Mouse (Mus musculus): ENCODE measurements around the gene Gm9936. TPM values are rescaled to one million over a fixed set of nuclear protein-coding genes. Genes with fewer than 3 reads are reported as not detected.

Gm9936 gene
- total RNA-seq, 1 experiment: not detected

DNA sequence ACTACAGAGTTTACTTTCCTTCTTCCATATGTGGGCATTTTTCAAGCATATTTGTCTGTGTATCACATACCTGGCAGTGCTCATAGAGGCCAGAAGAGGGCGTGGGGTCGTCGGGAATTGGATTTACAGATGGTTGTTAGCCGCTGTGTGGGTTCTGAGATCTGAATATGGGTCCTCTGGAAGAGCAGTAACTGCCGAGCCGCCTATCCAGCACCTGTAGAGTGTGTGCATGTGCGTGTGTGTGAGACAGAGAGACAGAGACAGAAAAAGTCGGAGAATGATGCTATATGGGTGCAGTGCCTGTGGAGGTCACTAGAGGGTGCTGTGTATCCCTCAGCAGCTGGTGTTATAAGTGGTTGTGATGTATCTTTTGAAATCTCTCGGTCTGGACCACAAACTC is 34.3 kb downstream of the Gm9936 start:
- peak; percentile 65 for DNase-seq (ENCODE audit: low read depth, low spot score)
- peaks cover 2 to 11% of the 10 kb centered on the region in 2 experiments; a peak in 2 of 4 replicates for H3K4me1 ChIP-seq (ENCODE audit: control insufficient read depth in 2 of 2, insufficient read depth in 2 of 2, low read length in 2 of 2, poor library complexity in 1 of 2)
- in situ Hi-C loops (cut with MboI; ENCODE audit: low sequenced_read_pairs in 2 of 2, unreplicated experiment in 2 of 2): no loop called here
- H3K27ac ChIP-seq (ENCODE audit: insufficient read depth, low read depth, low read length, poor library complexity, severe bottlenecking): peak overlapping the region; percentile 49; the same call in 1 of the 2 replicates
- H3K9ac ChIP-seq (ENCODE audit: insufficient read depth, low read depth, low read length, poor library complexity, severe bottlenecking): no peak overlapping the region; the same call in 1 of the 2 replicates
- no peaks in the 10 kb centered on the region for H3K9me3 ChIP-seq (ENCODE audit: control insufficient read depth, insufficient read depth, low read depth, low read length)
- H3K36me3 ChIP-seq (ENCODE audit: control insufficient read depth, insufficient read depth, low read length, poor library complexity, severe bottlenecking): peaks cover 8% of the 10 kb centered on the region
- TF ChIP-seq HCFC1 (IDR thresholded peaks at IDR 0.05; ENCODE audit: borderline replicate concordance, insufficient read depth, low read length) (peak; percentile 20; the same call in 1 of the 2 replicates), MAFK (IDR thresholded peaks at IDR 0.05; ENCODE audit: insufficient read depth, low read depth, low read length) (no peak)
- H3K4me3 ChIP-seq (ENCODE audit: insufficient read depth in 1 of 2, low read depth in 1 of 2, low read length in 2 of 2, poor library complexity in 1 of 2, severe bottlenecking in 1 of 2): peak overlapping the region; percentile 41 to 50

DNA sequence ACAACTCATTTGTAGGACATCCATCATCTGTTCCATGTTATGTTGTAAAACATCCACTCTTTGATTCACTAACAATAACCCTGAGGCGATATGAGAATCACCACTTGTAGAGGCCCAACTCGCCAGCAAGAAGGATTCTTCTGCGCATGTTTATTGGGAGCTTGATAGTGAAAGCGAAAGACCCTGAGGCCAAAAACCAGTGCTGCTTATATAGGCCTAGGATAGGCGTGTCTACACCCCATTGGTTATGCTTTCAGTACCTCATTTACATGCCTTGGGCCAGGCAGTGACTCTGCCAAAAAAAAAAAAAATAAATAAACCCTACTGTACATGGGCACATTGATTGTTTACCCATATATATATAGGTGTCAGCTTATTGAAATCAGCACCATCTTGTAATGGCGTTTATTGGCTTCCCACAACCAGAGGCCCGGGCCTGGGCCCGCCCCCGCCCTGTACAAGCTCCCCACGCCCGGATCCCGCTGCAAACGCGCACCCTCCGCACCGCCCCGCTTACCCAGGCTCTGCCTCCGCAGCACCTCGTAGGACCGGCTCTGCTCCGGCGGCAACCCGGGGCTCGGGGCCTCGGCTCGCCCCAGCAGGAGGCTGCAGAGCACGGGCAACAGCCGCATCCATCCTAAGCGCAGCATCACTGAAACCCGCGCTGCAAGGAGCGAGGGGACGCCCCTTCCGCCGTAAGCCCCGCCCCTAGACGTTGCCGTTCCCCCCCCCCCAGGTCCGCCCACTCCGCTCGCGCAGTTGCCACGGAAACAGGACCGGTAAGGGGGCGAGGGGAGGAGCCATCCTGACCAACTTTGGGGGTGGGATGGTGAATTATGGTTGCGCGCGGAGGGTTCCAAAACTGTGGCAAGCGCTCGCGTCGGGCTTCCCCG is 35.4 kb downstream of the Gm9936 start, which contains the start of gene 1500011B03Rik:
1500011B03Rik (minus strand) TSS at position 673 of the 893 bp plus-strand sequence.
- Histone ChIP-seq H3K27ac (ENCODE audit: insufficient read depth, low read depth, low read length, poor library complexity, severe bottlenecking) (peak within 1 kb of the TSS; percentile 71), H3K9ac (ENCODE audit: insufficient read depth, low read depth, low read length, poor library complexity, severe bottlenecking) (peak within 1 kb of the TSS; percentile 95), H3K36me3 (ENCODE audit: control insufficient read depth, insufficient read depth, low read length, poor library complexity, severe bottlenecking) (peaks cover 8% of the 10 kb centered on the region), H3K4me3 (ENCODE audit: insufficient read depth in 1 of 2, low read depth in 1 of 2, low read length in 2 of 2, poor library complexity in 1 of 2, severe bottlenecking in 1 of 2) (peak within 1 kb of the TSS; percentile 87 to 100), H3K4me1 (ENCODE audit: control insufficient read depth in 2 of 2, insufficient read depth in 2 of 2, low read length in 2 of 2, poor library complexity in 1 of 2) (peaks cover 2 to 19% of the 10 kb centered on the region in 2 experiments; a peak in 2 of 4 replicates), H3K9me3 (ENCODE audit: control insufficient read depth, insufficient read depth, low read depth, low read length) (no peaks in the 10 kb centered on the region)
- in situ Hi-C loops (cut with MboI; ENCODE audit: low sequenced_read_pairs in 2 of 2, unreplicated experiment in 2 of 2): no loop called here
- DNase-seq (ENCODE audit: low read depth, low spot score): peak; percentile 68
- TF ChIP-seq CHD2 (IDR thresholded peaks at IDR 0.05; ENCODE audit: low read depth, low read length) (no peak), ZNF384 (IDR thresholded peaks at IDR 0.05; ENCODE audit: low read depth, low read length) (peak; percentile 59; the same call in 1 of the 2 replicates), HCFC1 (IDR thresholded peaks at IDR 0.05; ENCODE audit: borderline replicate concordance, insufficient read depth, low read length) (no peak)

DNA sequence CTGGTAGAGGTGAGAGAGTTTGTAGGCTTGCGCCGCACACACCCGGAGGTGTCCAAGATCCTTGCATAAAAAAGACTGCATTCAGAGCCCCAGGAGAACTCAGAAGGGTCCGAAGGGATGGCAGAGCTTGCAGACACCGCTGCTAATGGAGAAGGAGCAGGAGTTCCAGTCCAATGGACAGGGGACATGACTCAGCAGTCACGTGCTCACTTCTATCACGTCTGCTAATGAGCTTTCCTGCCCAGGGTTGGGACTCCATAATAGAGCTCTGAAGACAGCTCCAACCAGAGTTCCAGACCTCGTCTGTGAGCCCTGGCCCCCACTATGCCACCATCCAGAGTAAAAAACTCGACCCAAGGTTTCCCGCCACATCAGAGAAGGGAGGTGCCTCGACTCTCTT is 40.4 kb downstream of the Gm9936 start:
- Histone ChIP-seq H3K27ac (ENCODE audit: insufficient read depth, low read depth, low read length, poor library complexity, severe bottlenecking) (peak overlapping the region; percentile 49), H3K36me3 (ENCODE audit: control insufficient read depth, insufficient read depth, low read length, poor library complexity, severe bottlenecking) (peaks cover 10% of the 10 kb centered on the region), H3K4me3 (ENCODE audit: insufficient read depth in 1 of 2, low read depth in 1 of 2, low read length in 2 of 2, poor library complexity in 1 of 2, severe bottlenecking in 1 of 2) (0 out of 4 replicates have a peak overlapping the region, but pooled peaks of 1 of the 2 experiments have one; percentile 14), H3K9ac (ENCODE audit: insufficient read depth, low read depth, low read length, poor library complexity, severe bottlenecking) (peak overlapping the region; percentile 55; the same call in 1 of the 2 replicates), H3K4me1 (ENCODE audit: control insufficient read depth in 2 of 2, insufficient read depth in 2 of 2, low read length in 2 of 2, poor library complexity in 1 of 2) (peaks cover 0 to 8% of the 10 kb centered on the region in 2 experiments; a peak in 2 of 4 replicates), H3K9me3 (ENCODE audit: control insufficient read depth, insufficient read depth, low read depth, low read length) (no peaks in the 10 kb centered on the region)
- no peak for DNase-seq (ENCODE audit: low read depth, low spot score)
- in situ Hi-C loops (cut with MboI; ENCODE audit: low sequenced_read_pairs in 2 of 2, unreplicated experiment in 2 of 2): no loop called here
- TF ChIP-seq ZC3H11A (IDR thresholded peaks at IDR 0.05; ENCODE audit: borderline replicate concordance, low read depth, low read length): no peak
- 0 out of 2 replicates have a peak, but pooled peaks have one; percentile 13 for TF ChIP-seq MAFK (IDR thresholded peaks at IDR 0.05; ENCODE audit: insufficient read depth, low read depth, low read length)

DNA sequence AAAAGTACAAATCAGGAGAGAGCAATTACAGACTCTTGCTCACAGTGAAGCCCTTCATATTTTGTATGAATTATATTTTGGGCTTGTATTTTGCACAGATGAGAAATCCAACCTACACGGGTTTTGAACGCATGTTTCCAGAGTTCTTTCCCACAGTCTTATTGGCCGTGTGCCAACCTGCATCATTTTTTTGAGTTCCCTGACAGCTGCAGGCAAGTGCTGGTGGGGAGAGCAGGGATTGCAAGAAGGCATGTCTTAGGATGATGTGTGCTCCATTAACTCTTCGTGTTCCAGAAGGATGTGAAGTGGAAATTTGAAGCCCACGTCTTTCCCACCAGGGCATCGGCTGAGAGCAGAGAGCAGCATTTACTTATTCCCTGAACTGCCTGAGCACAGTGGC is 41.9 kb downstream of the Gm9936 start:
- H3K27ac ChIP-seq (ENCODE audit: insufficient read depth, low read depth, low read length, poor library complexity, severe bottlenecking): no peak overlapping the region
- TF ChIP-seq CHD2 (IDR thresholded peaks at IDR 0.05; ENCODE audit: low read depth, low read length) (no peak), ZNF384 (IDR thresholded peaks at IDR 0.05; ENCODE audit: low read depth, low read length) (no peak)
- H3K4me1 ChIP-seq (ENCODE audit: control insufficient read depth in 2 of 2, insufficient read depth in 2 of 2, low read length in 2 of 2, poor library complexity in 1 of 2): peaks cover 2 to 8% of the 10 kb centered on the region in 2 experiments; a peak in 2 of 4 replicates
- no peak for DNase-seq (ENCODE audit: low read depth, low spot score)
- no peak overlapping the region for H3K9ac ChIP-seq (ENCODE audit: insufficient read depth, low read depth, low read length, poor library complexity, severe bottlenecking)
- H3K9me3 ChIP-seq (ENCODE audit: control insufficient read depth, insufficient read depth, low read depth, low read length): no peaks in the 10 kb centered on the region
- no peak overlapping the region for H3K4me3 ChIP-seq (ENCODE audit: insufficient read depth in 1 of 2, low read depth in 1 of 2, low read length in 2 of 2, poor library complexity in 1 of 2, severe bottlenecking in 1 of 2)
- in situ Hi-C loops (cut with MboI; ENCODE audit: low sequenced_read_pairs in 2 of 2, unreplicated experiment in 2 of 2): no loop called here
- H3K36me3 ChIP-seq (ENCODE audit: control insufficient read depth, insufficient read depth, low read length, poor library complexity, severe bottlenecking): peaks cover 12% of the 10 kb centered on the region; the same call in 1 of the 2 replicates

All from ES-E14 (cell line).